ENCODE assay signal across 15 mouse cellular contexts in the genomic region with DNA sequence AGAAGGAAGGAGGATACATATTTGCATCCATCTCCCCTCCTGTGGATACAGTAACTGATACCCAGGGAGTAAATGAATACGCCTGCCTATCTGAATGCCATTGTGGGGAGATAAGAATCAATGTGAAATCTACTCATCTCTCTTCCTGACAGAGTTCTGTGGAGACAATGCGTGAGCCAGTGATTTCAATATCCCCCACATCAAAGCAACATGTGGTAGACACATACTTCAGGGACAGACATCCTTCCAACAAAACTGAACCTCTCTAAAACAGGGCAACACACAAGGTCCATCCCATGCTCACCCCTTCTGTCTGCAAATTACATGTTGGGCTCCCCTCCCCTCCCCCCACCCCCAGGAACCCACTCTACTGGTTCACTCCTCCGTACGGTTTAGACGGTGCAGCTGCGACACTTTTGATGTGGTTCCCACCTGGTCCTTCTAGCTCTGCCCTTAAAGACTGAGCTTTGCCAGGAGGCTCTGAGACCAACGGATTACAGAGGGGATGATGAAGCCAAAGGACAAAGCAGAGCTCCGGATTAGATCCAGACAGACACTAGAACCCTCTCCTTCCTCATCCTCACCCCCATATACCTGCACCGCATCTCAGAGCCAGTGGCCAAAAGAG. TPM values are rescaled to one million over a fixed set of nuclear protein-coding genes. Genes with fewer than 3 reads are reported as not detected.
A peak's percentile ranks its signal among the peaks of the same experiment; 100 is the strongest.
DNase-seq lines count a peak whose midpoint lies in the region; ATAC-seq and TF ChIP-seq lines count a peak whose summit lies in the region.
"Had no signal": no experiment of that assay in that cellular context is flagged by ENCODE, and none has a peak within 500 bp of the region (broad histone marks: within the 10 kb centered on the region; RNA-seq: fewer than 3 reads in every experiment).

No protein-coding gene starts in this region.

- H3K4me3 ChIP-seq in bone marrow macrophage, adult 2 months (ENCODE audit: insufficient read depth, low read length), result peak overlapping the region; percentile 4; the same call in 1 of the 2 replicates
- no peak overlapping the region for H3K4me3 ChIP-seq in forebrain, embryonic 11.5 days (ENCODE audit: low read depth, low read length)
- no peak overlapping the region for H3K4me3 ChIP-seq in neural tube, embryonic 14.5 days (ENCODE audit: low read depth, low read length)
- H3K4me3 ChIP-seq: erythroblast, embryonic 14.5 days had no signal

- peak overlapping the region; percentile 53 for H3K4me2 ChIP-seq in forebrain, embryonic 11.5 days (ENCODE audit: low read depth, low read length, severe bottlenecking)
- H3K4me2 ChIP-seq in neural tube, embryonic 14.5 days (ENCODE audit: low read depth, low read length), result peak overlapping the region; percentile 15; the same call in 1 of the 2 replicates
- H3K4me2 ChIP-seq: heart, embryonic 11.5 days had no signal

- no peak for DNase-seq in forebrain, embryonic 11.5 days (ENCODE audit: low spot score)
- DNase-seq in induced T-regulatory cell, adult 2 months (ENCODE audit: low read depth), result peak; percentile 70
- DNase-seq in cerebellum, adult 9-11 months, result no peak
- no peak for DNase-seq in gastrocnemius, postnatal 25 days
- DNase-seq in liver, result no peak
- no peak for DNase-seq in left cerebral cortex, postnatal 14 days (ENCODE audit: low spot score in 2 of 2)
- DNase-seq: adrenal gland, postnatal 10 days; cerebellum, adult 18-20 months had no signal

- H3K36me3 ChIP-seq in forebrain, embryonic 11.5 days (ENCODE audit: control insufficient read depth, insufficient read depth, low read length), result peaks cover 17% of the 10 kb centered on the region; the same call in 1 of the 2 replicates
- H3K36me3 ChIP-seq in neural tube, embryonic 14.5 days (ENCODE audit: control insufficient read depth, insufficient read depth, low read length), result peaks cover 14% of the 10 kb centered on the region

- intact Hi-C loops in left cerebral cortex, postnatal 14 days (cut with DNase I), result no loop called here

- no peaks in the 10 kb centered on the region for H3K9me3 ChIP-seq in forebrain, embryonic 11.5 days (ENCODE audit: control insufficient read depth, low read length)
- H3K9me3 ChIP-seq in neural tube, embryonic 14.5 days (ENCODE audit: control insufficient read depth, low read length), result no peaks in the 10 kb centered on the region

- no peak for TF ChIP-seq CTCF in bone marrow macrophage, adult 2 months (IDR thresholded peaks at IDR 0.05; ENCODE audit: low read depth, low read length)

- TF ChIP-seq POLR2A in bone marrow macrophage, adult 2 months (IDR thresholded peaks at IDR 0.05; ENCODE audit: borderline replicate concordance, low read depth, low read length), result no peak

- peak overlapping the region; percentile 51 for H3K9ac ChIP-seq in forebrain, embryonic 11.5 days (ENCODE audit: low read length)
- H3K9ac ChIP-seq in neural tube, embryonic 14.5 days (replicated peaks; ENCODE audit: low read depth, low read length), result no peak overlapping the region

- ATAC-seq in forebrain, embryonic 11.5 days (replicated peaks; ENCODE audit: low FRiP score), result no peak
- ATAC-seq in neural tube, embryonic 14.5 days (ENCODE audit: low read depth), result no peak

- H3K27me3 ChIP-seq in forebrain, embryonic 11.5 days (ENCODE audit: control insufficient read depth, insufficient read depth, low read length), result no peaks in the 10 kb centered on the region
- no peaks in the 10 kb centered on the region for H3K27me3 ChIP-seq in neural tube, embryonic 14.5 days (ENCODE audit: control insufficient read depth, insufficient read depth, low read length)

- H3K4me1 ChIP-seq in bone marrow macrophage, adult 2 months (ENCODE audit: control insufficient read depth, insufficient read depth, low read length), result peaks cover 24% of the 10 kb centered on the region
- peaks cover 58% of the 10 kb centered on the region for H3K4me1 ChIP-seq in forebrain, embryonic 11.5 days (replicated peaks; ENCODE audit: control insufficient read depth, insufficient read depth, low read length)
- H3K4me1 ChIP-seq in neural tube, embryonic 14.5 days (ENCODE audit: control insufficient read depth, insufficient read depth, low read length), result peaks cover 66% of the 10 kb centered on the region

- H3K27ac ChIP-seq in bone marrow macrophage, adult 2 months (ENCODE audit: insufficient read depth, low read depth, low read length), result no peak overlapping the region
- peak overlapping the region; percentile 97 for H3K27ac ChIP-seq in forebrain, embryonic 11.5 days (ENCODE audit: low read depth, low read length)
- H3K27ac ChIP-seq in neural tube, embryonic 14.5 days (ENCODE audit: low read depth, low read length), result peak overlapping the region; percentile 79

- 56% methylated on average over 9 of the region's 9 CpGs for WGBS in forebrain, embryonic 11.5 days
- 28% methylated on average over 9 of the region's 9 CpGs for WGBS in neural tube, embryonic 14.5 days

RNA-seq across cellular contexts. Expression of a gene that starts 12.8 kb away (rescaled TPM):
- 0.74 and 1.2 TPM in 2 replicates for polyA plus RNA-seq in bone marrow macrophage, adult 2 months (2012; ENCODE audit: insufficient read depth, insufficient read length, missing spikeins)
- 47.0 and 49.3 TPM in 2 replicates for polyA plus RNA-seq in forebrain, embryonic 11.5 days (2014; fragmentation: Nextera tagmentation; extraction: Ambion mirVana)
- 50.9 and 52.2 TPM in 2 replicates for polyA plus RNA-seq in neural tube, embryonic 14.5 days (2014; fragmentation: Nextera tagmentation; extraction: Ambion mirVana)
- total RNA-seq in gastrocnemius, postnatal 25 days (2021), result under 1 TPM; 0.80 to 1.00 TPM
- total RNA-seq in left cerebral cortex, postnatal 14 days (2021), result 10 to 100 TPM; 17.4 to 21.5 TPM

RNA-seq across cellular contexts. Expression of a gene that starts 41.9 kb away (rescaled TPM):
- not detected in 2 replicates for polyA plus RNA-seq in bone marrow macrophage, adult 2 months (2012; ENCODE audit: insufficient read depth, insufficient read length, missing spikeins)
- polyA plus RNA-seq in forebrain, embryonic 11.5 days (2014; fragmentation: Nextera tagmentation; extraction: Ambion mirVana), result 6.0 and 7.6 TPM in 2 replicates
- polyA plus RNA-seq in neural tube, embryonic 14.5 days (2014; fragmentation: Nextera tagmentation; extraction: Ambion mirVana), result 3.3 and 3.6 TPM in 2 replicates
- total RNA-seq in gastrocnemius, postnatal 25 days (2021), result not detected
- total RNA-seq in left cerebral cortex, postnatal 14 days (2021), result under 1 TPM; 0.30 to 0.37 TPM
- polyA plus RNA-seq: erythroblast, embryonic 14.5 days; heart, embryonic 11.5 days; kidney, postnatal 0 days; limb, embryonic 11.5 days; spleen, adult 2 months had no signal

Comparison
In these comparisons a context has a peak if more than half of its experiments do, and no peak if none do; other contexts are left out.
1. RNA of a gene that starts 12.8 kb away (polyA plus RNA-seq): 50.9 to 52.2 TPM in neural tube, embryonic 14.5 days and 47.0 to 49.3 TPM in forebrain, embryonic 11.5 days; 0.74 to 1.2 TPM in bone marrow macrophage, adult 2 months; every median in the first group is over 10 times any median in the second.